Mouse (Mus musculus) ES-Bruce4 (cell line): ENCODE data around the gene Gm10644.

Source experiments
- CTCF ChIP-seq: IDR thresholded peaks from one replicate; pipeline ENCODE4 v1.8.1; 2011; ENCODE audit warnings: low read depth, low read length
- POLR2A ChIP-seq: IDR thresholded peaks from one replicate; pipeline ENCODE4 v1.8.1; 2011; ENCODE audit warnings: low read length; ENCODE audit not compliant: insufficient read depth

DNA sequence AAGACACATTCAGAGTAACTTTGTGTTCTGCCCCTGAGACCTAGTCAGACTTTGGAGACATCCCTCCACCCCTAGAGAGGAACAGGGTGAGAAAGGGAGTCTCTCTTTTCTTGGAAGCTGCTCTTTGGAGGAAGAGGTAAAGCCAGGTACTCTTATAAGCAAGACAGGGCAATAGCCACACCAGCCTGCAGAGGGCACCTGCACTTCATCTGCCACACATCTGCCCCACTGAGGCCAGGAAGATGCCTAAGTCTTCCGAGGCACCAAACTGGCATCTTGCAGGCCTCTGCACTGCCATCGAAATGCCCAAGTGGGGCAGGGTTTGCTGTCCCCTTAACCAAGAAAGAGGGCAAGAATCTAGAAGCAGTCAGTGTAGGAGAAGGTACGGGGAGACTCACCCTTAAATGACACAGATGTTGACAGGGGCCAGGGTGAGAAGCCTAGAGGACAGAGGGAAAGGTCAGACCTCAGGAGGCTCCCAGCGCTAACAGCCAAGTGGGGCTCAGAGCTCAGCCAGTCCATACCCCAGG is 21.2 kb upstream of the Gm10644 start:
- TF ChIP-seq POLR2A (no peak), CTCF (peak; percentile 36)
